Mouse (Mus musculus) ES-E14 (cell line): ENCODE measurements around the gene Epb41.

ENCODE experiments used
- CHD2 ChIP-seq: IDR thresholded peaks from 2 replicates; pipeline ENCODE4 v1.6.1; 2014; ENCODE audit warnings: mild to moderate bottlenecking, low read depth, low read length, inconsistent platforms
- HCFC1 ChIP-seq: IDR thresholded peaks from 2 replicates; pipeline ENCODE4 v1.6.1; 2012; ENCODE audit warnings: low read length, inconsistent platforms, borderline replicate concordance; ENCODE audit not compliant: insufficient read depth
- MAFK ChIP-seq: IDR thresholded peaks from 2 replicates; pipeline ENCODE4 v1.6.1; 2014; ENCODE audit warnings: mild to moderate bottlenecking, low read depth, low read length, inconsistent platforms; ENCODE audit not compliant: insufficient read depth
- ZC3H11A ChIP-seq: IDR thresholded peaks from 2 replicates; pipeline ENCODE4 v1.6.1; 2012; ENCODE audit warnings: low read depth, mild to moderate bottlenecking, inconsistent platforms, low read length, borderline replicate concordance
- ZNF384 ChIP-seq: IDR thresholded peaks from 2 replicates; pipeline ENCODE4 v1.6.1; 2012; ENCODE audit warnings: low read depth, low read length, inconsistent platforms

DNA sequence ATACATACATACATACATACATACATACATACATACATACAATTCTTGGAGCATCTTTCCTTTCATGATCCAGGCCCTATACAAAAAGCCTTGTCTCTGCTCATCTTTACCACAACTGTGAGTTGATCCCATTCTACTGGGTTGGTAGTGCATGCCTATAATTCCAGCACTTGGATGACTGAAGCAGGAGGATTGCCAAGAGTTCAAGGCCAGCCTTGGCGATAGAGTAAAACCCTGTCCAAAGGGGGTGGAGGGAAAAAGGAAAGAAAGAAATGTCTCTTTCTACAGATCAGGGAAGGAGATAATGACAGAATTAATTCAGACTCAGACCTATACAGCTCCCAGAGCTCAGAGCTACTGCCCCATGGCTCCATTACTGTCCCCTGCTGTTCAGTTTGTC lies 48.0 kb upstream of the Epb41 start:
- TF ChIP-seq ZC3H11A (no peak), ZNF384 (no peak), MAFK (no peak), HCFC1 (no peak), CHD2 (no peak)
